Mouse (Mus musculus): ENCODE data around the gene Prkar1a. TPM values are rescaled to one million over a fixed set of nuclear protein-coding genes. Genes with fewer than 3 reads are reported as not detected.
A peak's percentile ranks its signal among the peaks of the same experiment; 100 is the strongest.
"Not testable (repeated sequence)": the region's sequence is repeated elsewhere in the genome, so short reads cannot be mapped to it uniquely, and the experiment has no call there.

Prkar1a gene
- polyA plus RNA-seq, 1 experiment from 2014 or later: 473 TPM

DNA sequence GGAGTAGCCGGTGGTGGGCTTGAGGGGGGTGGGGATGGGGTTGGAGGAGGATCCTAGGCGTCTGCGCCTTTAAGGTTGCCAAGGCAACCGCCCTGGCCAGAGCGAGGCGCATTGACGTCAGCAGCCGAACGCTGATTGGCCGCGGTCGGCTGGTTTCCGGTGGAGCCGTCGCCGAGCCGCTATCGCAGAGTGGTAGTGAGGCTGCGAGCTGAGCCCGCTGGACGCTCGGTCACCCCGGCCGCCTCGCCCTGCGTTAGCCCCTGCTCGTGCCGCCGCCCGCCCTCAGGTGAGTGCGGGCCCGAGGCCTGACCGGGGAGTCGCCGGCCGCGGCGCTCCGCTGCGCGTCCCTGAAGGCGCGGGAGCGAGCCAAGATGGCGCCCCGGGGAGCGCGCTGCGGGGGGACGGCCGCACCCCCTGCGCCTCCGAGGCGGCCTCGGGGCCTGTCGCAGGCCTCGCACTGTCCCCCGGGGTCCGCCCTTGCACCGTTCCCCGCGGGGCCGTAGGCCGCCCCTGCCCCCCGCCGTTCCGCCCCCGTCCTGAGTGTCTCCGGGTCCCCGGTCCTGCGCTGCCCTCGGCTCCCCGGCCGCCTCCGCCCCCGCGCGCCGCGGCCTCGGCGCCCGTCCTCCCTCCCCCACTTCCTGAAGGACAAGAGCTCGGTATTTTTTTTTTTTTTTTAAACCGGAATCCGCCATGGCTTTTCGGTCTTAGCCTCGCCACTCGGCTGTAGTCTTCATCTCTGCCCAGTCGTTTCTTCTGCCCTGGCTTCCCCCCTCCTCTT lies 1.8 kb downstream of the Prkar1a start:
- H3K27me3 ChIP-seq: no peaks in the 10 kb centered on the region
- peaks cover 50% of the 10 kb centered on the region for H3K4me1 ChIP-seq (replicated peaks)
- peak overlapping the region; percentile 95 for H3K4me2 ChIP-seq
- H3K9me3 ChIP-seq: no peaks in the 10 kb centered on the region
- under 1% methylated on average over 65 of the region's 90 CpGs for WGBS
- peaks cover 21% of the 10 kb centered on the region for H3K36me3 ChIP-seq
- ATAC-seq (ENCODE audit: low FRiP score): peak; percentile 97
- peak overlapping the region; percentile 94 for H3K4me3 ChIP-seq
- peak overlapping the region; percentile 99 for H3K27ac ChIP-seq
- peak overlapping the region; percentile 97 for H3K9ac ChIP-seq

DNA sequence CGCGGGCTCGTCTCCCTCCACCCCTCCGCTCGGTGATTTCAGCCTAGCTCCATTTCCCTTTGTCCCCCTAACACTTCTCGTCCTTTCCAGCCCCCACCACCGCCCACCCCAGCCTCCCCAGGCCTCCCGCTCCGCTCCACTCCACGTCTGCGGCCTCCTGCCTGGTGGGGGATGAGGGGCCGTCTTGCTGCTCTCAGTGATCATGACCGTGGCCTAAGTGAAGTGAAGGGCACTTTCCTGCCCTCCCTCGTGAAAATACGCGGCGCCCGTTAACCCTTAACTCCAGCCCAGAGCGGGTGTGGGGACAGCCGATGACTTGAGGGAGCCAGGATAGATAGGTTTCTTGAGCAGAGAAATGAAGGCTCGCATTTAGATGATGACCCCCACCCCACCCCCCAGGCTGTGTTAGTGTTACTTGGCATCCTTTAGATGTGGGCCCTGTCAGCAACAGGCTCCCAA lies 2.4 kb downstream of the Prkar1a start:
- H3K27ac ChIP-seq: peak overlapping the region; percentile 99
- peak overlapping the region; percentile 94 for H3K4me3 ChIP-seq
- no peaks in the 10 kb centered on the region for H3K27me3 ChIP-seq
- peaks cover 27% of the 10 kb centered on the region for H3K36me3 ChIP-seq
- WGBS: under 1% methylated on average over 21 of the region's 21 CpGs
- H3K4me1 ChIP-seq (replicated peaks): peaks cover 53% of the 10 kb centered on the region
- peak overlapping the region; percentile 95 for H3K4me2 ChIP-seq
- no peak for ATAC-seq (ENCODE audit: low FRiP score)
- peak overlapping the region; percentile 97 for H3K9ac ChIP-seq
- H3K9me3 ChIP-seq: no peaks in the 10 kb centered on the region

DNA sequence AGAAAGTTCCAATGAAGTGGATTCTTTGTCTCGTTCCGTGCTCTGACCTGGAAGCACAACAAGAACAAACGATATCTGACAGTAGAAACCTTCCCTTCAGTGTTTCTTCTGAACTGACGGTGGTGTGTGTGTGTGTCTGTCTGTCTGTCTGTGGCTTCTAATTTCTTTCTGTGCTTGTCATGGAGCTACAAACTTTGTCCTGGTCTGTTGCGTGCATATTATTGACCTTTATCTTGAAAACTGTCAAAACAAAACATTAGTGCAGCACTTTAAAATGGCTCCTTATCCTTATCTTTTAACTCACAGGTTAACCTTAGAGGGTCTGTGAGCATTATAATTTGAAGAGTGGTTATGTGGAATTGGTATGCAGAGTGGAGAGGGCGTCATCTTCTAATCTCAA lies 3.3 kb downstream of the Prkar1a start:
- 51% methylated on average over 6 of the region's 6 CpGs for WGBS
- no peaks in the 10 kb centered on the region for H3K27me3 ChIP-seq
- H3K4me2 ChIP-seq: peak overlapping the region; percentile 95
- H3K4me1 ChIP-seq (replicated peaks): peaks cover 57% of the 10 kb centered on the region
- no peak overlapping the region for H3K27ac ChIP-seq
- H3K9me3 ChIP-seq: no peaks in the 10 kb centered on the region
- peaks cover 34% of the 10 kb centered on the region for H3K36me3 ChIP-seq
- peak overlapping the region; percentile 97 for H3K9ac ChIP-seq
- peak overlapping the region; percentile 94 for H3K4me3 ChIP-seq
- no peak for ATAC-seq (ENCODE audit: low FRiP score)

DNA sequence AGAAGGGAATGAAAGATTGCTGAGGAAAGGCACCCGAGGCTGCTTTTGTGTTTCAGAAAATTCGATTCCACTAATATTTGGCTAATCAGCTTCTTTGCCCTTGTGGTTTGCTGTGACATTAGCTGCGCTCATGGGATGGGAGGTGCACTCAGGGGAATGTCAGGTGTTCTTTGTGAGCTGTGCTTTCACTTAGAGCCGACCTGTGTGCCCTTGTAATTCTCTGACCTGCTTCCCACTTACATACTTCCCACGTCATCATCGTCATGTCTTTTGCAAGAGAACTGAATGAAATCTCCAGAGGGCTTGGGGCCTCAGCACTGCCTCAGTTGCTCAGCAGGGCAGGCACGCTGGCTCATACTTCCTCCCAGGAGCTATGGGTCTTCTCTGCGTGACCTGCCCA lies 4.0 kb downstream of the Prkar1a start:
- H3K9me3 ChIP-seq: no peaks in the 10 kb centered on the region
- peak overlapping the region; percentile 94 for H3K4me3 ChIP-seq
- WGBS: 69% methylated on average over 8 of the region's 8 CpGs
- no peak overlapping the region for H3K27ac ChIP-seq
- ATAC-seq (ENCODE audit: low FRiP score): no peak
- H3K27me3 ChIP-seq: no peaks in the 10 kb centered on the region
- H3K36me3 ChIP-seq: peaks cover 34% of the 10 kb centered on the region
- peak overlapping the region; percentile 55 for H3K9ac ChIP-seq
- peaks cover 57% of the 10 kb centered on the region for H3K4me1 ChIP-seq (replicated peaks)
- peak overlapping the region; percentile 95 for H3K4me2 ChIP-seq

DNA sequence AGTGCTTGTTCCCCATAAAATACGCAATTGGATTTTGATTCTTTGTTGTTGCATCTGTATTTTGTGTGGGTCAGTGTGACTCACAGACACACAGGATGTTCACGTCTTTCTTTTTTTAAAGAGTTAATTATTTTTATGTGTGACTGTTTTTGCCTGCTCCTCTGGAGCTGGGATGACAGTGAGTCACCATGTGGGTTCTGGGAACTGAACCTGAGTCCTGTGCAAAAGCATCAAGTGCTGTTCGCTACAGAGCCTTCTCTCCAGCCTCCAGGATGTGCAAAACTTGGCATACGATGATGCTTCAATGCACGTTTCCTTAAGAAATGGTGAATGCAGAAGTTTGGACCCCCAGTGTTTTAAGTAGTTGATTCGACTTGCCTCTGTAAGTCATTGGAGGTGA lies 5.4 kb downstream of the Prkar1a start:
- ATAC-seq (ENCODE audit: low FRiP score): no peak
- peaks cover 43% of the 10 kb centered on the region for H3K4me1 ChIP-seq (replicated peaks)
- no peak overlapping the region for H3K27ac ChIP-seq
- no peak overlapping the region for H3K4me2 ChIP-seq
- 92% methylated on average over 6 of the region's 6 CpGs for WGBS
- peaks cover 43% of the 10 kb centered on the region for H3K36me3 ChIP-seq
- no peak overlapping the region; the same call in 1 of the 2 replicates for H3K9ac ChIP-seq
- H3K9me3 ChIP-seq: no peaks in the 10 kb centered on the region
- no peak overlapping the region for H3K4me3 ChIP-seq
- H3K27me3 ChIP-seq: no peaks in the 10 kb centered on the region

DNA sequence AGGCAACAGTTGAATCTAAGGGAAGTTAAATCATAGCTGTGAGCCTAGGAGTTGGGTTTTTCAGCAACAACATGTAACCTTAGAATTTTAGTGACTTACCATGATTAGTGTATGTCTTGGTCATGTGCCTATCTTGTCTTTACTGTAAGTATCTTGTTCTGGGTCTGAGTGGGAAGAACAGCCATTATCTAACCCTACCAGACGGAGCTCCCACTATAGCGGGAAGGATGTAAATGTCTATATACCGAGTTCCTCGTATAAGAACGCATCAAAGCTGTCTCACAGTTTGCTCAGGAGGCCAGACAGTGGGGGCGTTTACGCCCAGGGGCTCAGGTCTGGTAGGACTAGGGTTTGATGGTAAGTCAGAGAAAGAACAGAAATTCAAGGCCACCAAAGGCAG lies 7.0 kb downstream of the Prkar1a start:
- Histone ChIP-seq H3K9ac (no peak overlapping the region), H3K27me3 (no peaks in the 10 kb centered on the region), H3K4me3 (no peak overlapping the region), H3K4me2 (no peak overlapping the region), H3K27ac (no peak overlapping the region), H3K9me3 (no peaks in the 10 kb centered on the region), H3K36me3 (peaks cover 59% of the 10 kb centered on the region), H3K4me1 (replicated peaks) (peaks cover 39% of the 10 kb centered on the region)
- no peak for ATAC-seq (ENCODE audit: low FRiP score)
- 89% methylated on average over 7 of the region's 7 CpGs for WGBS

DNA sequence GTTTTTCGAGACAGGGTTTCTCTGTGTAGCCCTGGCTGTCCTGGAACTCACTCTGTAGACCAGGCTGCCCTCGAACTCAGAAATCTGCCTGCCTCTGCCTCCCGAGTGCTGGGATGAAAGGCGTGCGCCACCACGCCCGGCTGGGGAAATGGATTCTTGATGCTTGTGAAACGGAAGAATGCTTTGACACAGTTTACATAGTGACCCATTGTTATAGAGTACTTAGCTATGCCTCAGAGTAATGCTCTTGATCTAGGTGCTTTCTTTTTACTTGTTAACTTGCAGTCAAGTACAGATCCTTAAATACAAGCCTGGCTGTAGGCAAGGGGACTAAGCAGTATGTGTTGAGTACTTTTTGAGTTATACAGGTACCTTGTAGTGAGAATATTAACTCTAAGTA lies 11.3 kb downstream of the Prkar1a start:
- not testable (repeated sequence) for H3K4me3 ChIP-seq; H3K4me2 ChIP-seq; H3K4me1 ChIP-seq (replicated peaks); H3K9ac ChIP-seq; H3K27me3 ChIP-seq; H3K27ac ChIP-seq; H3K9me3 ChIP-seq; ATAC-seq (ENCODE audit: low FRiP score)
- WGBS: 92% methylated on average over 8 of the region's 8 CpGs
- H3K36me3 ChIP-seq: peaks cover 81% of the 10 kb centered on the region

DNA sequence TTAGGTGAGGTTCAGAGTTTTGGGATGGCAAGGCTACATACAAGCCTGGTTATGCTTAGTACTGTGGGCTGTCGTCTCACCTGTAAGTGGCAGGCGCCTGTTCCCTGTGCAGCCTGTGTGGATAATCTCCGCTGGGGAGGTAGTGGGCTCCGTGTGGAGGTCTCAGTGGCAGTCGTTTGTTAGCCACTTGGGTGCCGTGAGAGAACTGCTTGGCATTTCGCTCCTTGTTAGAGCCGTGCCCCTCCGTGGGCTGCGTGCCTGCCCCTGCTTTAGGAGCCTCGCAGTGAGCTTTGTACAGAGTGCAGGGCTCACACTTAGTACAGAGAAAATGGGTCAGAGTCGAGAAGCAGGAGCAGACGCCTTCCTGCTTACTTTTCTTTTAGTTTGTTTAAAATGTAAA lies 15.1 kb downstream of the Prkar1a start:
- ATAC-seq (ENCODE audit: low FRiP score): no peak
- Histone ChIP-seq H3K9ac (no peak overlapping the region), H3K4me2 (no peak overlapping the region), H3K4me3 (no peak overlapping the region), H3K9me3 (no peaks in the 10 kb centered on the region), H3K36me3 (peaks cover 89% of the 10 kb centered on the region), H3K27ac (no peak overlapping the region), H3K27me3 (no peaks in the 10 kb centered on the region), H3K4me1 (replicated peaks) (no peaks in the 10 kb centered on the region)
- 91% methylated on average over 13 of the region's 13 CpGs for WGBS

DNA sequence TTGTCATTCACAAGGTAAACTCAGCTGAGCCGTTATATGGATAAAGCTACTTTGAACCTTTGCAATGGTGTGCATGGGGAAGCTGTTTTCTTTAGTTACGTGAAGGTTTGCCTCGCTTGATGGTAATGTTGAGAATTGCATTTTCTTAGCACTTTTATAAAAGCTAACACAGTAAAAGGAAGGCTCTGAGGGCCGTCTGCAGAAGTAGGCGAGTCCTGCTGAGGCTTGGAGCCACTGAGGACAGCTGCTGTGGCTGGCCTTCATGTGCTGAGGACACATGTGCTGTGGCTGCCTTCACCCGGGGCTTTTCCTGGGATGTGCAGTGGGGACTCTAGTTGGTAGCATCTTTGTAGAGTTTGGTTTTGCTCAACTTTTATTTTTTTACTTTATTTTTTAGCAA lies 16.2 kb downstream of the Prkar1a start:
- H3K27me3 ChIP-seq: no peaks in the 10 kb centered on the region
- peaks cover 83% of the 10 kb centered on the region for H3K36me3 ChIP-seq
- 88% methylated on average over 6 of the region's 6 CpGs for WGBS
- H3K4me1 ChIP-seq (replicated peaks): 0 out of 2 replicates have a peak, but pooled peaks cover under 1% of the 10 kb centered on the region
- no peak overlapping the region for H3K27ac ChIP-seq
- H3K9ac ChIP-seq: no peak overlapping the region
- no peaks in the 10 kb centered on the region for H3K9me3 ChIP-seq
- no peak overlapping the region for H3K4me3 ChIP-seq
- no peak overlapping the region for H3K4me2 ChIP-seq
- ATAC-seq (ENCODE audit: low FRiP score): no peak

DNA sequence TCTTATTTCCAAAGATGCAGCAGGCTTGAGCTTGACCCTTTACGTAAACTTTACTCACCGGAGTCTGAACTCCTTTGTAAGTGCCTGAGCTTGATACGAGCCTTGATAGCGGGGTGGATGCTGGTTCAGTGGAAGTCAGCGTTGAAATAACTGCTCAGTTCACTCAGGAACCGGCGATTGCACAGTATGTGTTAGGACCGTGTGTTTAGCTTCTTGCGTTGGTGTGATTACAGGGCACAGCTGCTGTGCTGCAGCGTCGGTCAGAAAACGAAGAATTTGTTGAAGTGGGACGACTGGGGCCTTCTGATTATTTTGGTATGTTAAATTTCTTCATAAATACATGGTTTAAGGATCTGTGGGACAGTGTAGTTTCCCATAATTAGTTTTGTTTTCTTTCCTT lies 17.2 kb downstream of the Prkar1a start:
- 95% methylated on average over 13 of the region's 13 CpGs for WGBS
- H3K9me3 ChIP-seq: no peaks in the 10 kb centered on the region
- peaks cover 3% of the 10 kb centered on the region; the same call in 1 of the 2 replicates for H3K4me1 ChIP-seq (replicated peaks)
- H3K4me2 ChIP-seq: no peak overlapping the region
- H3K9ac ChIP-seq: no peak overlapping the region
- H3K36me3 ChIP-seq: peaks cover 79% of the 10 kb centered on the region
- H3K27me3 ChIP-seq: no peaks in the 10 kb centered on the region
- H3K4me3 ChIP-seq: no peak overlapping the region
- H3K27ac ChIP-seq: no peak overlapping the region
- ATAC-seq (ENCODE audit: low FRiP score): no peak

DNA sequence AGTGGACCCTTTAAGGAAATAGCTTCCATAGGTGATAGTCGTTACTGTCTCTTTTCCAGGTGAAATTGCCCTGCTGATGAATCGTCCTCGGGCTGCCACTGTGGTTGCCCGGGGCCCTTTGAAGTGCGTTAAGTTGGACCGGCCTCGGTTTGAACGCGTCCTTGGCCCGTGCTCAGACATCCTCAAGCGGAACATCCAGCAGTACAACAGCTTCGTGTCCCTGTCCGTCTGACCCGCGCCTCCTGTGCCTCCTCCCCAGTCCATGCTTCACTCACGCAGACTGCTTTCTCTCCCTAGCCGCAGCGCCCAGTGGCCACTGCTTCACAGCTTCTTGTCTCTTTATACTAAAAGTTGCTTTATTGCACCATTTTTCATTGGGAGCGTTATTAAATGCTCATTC lies 18.2 kb downstream of the Prkar1a start:
- H3K27ac ChIP-seq: no peak overlapping the region
- no peak for ATAC-seq (ENCODE audit: low FRiP score)
- no peaks in the 10 kb centered on the region for H3K9me3 ChIP-seq
- H3K27me3 ChIP-seq: no peaks in the 10 kb centered on the region
- peaks cover 72% of the 10 kb centered on the region for H3K36me3 ChIP-seq
- 93% methylated on average over 19 of the region's 19 CpGs for WGBS
- peaks cover 3% of the 10 kb centered on the region; the same call in 1 of the 2 replicates for H3K4me1 ChIP-seq (replicated peaks)
- no peak overlapping the region for H3K4me3 ChIP-seq
- no peak overlapping the region for H3K9ac ChIP-seq
- H3K4me2 ChIP-seq: no peak overlapping the region

DNA sequence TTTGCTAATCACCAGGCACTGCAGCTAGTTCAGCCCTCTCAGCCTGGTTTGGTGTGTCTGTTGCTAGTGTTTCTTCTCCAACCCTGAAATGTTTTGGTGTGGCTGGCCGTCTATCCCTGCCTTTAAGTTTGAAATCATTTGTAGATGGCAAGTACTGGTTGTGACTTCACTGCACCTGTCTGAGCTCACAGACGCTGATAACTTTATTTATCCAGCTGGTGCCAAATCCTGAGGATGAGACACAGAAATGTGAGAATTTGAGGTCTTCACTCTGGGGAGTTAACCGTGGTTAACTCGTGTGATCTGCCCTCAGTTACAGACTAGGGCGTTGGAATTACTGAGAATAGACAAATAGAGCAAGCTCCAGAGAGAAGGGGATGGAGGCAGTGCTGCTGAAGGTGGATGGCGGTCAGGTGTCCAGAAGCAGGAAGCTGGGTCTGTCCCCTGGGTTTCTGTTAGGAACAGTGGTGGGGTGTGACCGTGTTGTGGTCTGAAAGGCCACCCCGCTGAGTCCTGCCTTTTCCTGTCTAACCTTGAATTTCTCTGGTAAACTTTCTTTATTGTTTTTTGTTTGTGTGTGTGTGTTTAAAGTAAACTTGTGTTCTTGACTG lies 19.0 kb downstream of the Prkar1a start:
- Histone ChIP-seq H3K27me3 (no peaks in the 10 kb centered on the region), H3K9me3 (no peaks in the 10 kb centered on the region), H3K4me3 (no peak overlapping the region), H3K4me2 (no peak overlapping the region), H3K36me3 (peaks cover 64% of the 10 kb centered on the region), H3K4me1 (replicated peaks) (peaks cover 3% of the 10 kb centered on the region; the same call in 1 of the 2 replicates), H3K27ac (no peak overlapping the region), H3K9ac (no peak overlapping the region)
- no peak for ATAC-seq (ENCODE audit: low FRiP score)
- 90% methylated on average over 8 of the region's 8 CpGs for WGBS

All from hindbrain, embryonic 13.5 days (tissue).